Mouse (Mus musculus): Measurements from ENCODE around the gene Tm9sf4. TPM values are rescaled to one million over a fixed set of nuclear protein-coding genes. Genes with fewer than 3 reads are reported as not detected.

Gene Tm9sf4
- polyA plus RNA-seq, 1 experiment from 2014 or later: 79.8 TPM

GRCm38 (mm10) chr2:153198485-153198884 is 37.4 kb downstream of the Tm9sf4 start:
- Histone ChIP-seq H3K4me2 (ENCODE audit: low read length) (no peak overlapping the region), H3K27me3 (replicated peaks; ENCODE audit: control insufficient read depth, insufficient read depth, low read length) (no peaks in the 10 kb centered on the region), H3K4me1 (ENCODE audit: control insufficient read depth, insufficient read depth, low read depth, low read length) (no peaks in the 10 kb centered on the region), H3K27ac (ENCODE audit: low read depth, low read length) (no peak overlapping the region), H3K36me3 (ENCODE audit: control insufficient read depth, insufficient read depth, low read length) (peaks cover 45% of the 10 kb centered on the region), H3K9ac (ENCODE audit: low read depth, low read length) (no peak overlapping the region), H3K4me3 (ENCODE audit: low read length) (no peak overlapping the region), H3K9me3 (ENCODE audit: control insufficient read depth, low read length) (no peaks in the 10 kb centered on the region)
- 83% methylated on average over 5 of the region's 5 CpGs for WGBS
- no peak for ATAC-seq

- no peak overlapping the region for H3K27ac ChIP-seq (ENCODE audit: low read depth, low read length)
- 93% methylated on average over 2 of the region's 2 CpGs for WGBS
- H3K36me3 ChIP-seq (ENCODE audit: control insufficient read depth, insufficient read depth, low read length): peaks cover 45% of the 10 kb centered on the region
Observed at GRCm38 (mm10) chr2:153199114-153199513, 38.0 kb downstream of the Tm9sf4 start.

GRCm38 (mm10) chr2:153202766-153203165 is 41.7 kb downstream of the Tm9sf4 start:
- no peaks in the 10 kb centered on the region for H3K4me1 ChIP-seq (ENCODE audit: control insufficient read depth, insufficient read depth, low read depth, low read length)
- no peak overlapping the region for H3K4me3 ChIP-seq (ENCODE audit: low read length)
- H3K27me3 ChIP-seq (replicated peaks; ENCODE audit: control insufficient read depth, insufficient read depth, low read length): no peaks in the 10 kb centered on the region
- H3K36me3 ChIP-seq (ENCODE audit: control insufficient read depth, insufficient read depth, low read length): peaks cover 45% of the 10 kb centered on the region
- no peak overlapping the region for H3K27ac ChIP-seq (ENCODE audit: low read depth, low read length)
- H3K9ac ChIP-seq (ENCODE audit: low read depth, low read length): no peak overlapping the region
- ATAC-seq: no peak
- WGBS: 68% methylated on average over 1 of the region's 1 CpGs
- no peaks in the 10 kb centered on the region for H3K9me3 ChIP-seq (ENCODE audit: control insufficient read depth, low read length)
- no peak overlapping the region for H3K4me2 ChIP-seq (ENCODE audit: low read length)

More at GRCm38 (mm10) chr2:153199114-153199513, 38.0 kb downstream of the Tm9sf4 start:
- Histone ChIP-seq H3K9me3 (ENCODE audit: control insufficient read depth, low read length) (no peaks in the 10 kb centered on the region), H3K4me1 (ENCODE audit: control insufficient read depth, insufficient read depth, low read depth, low read length) (no peaks in the 10 kb centered on the region), H3K4me3 (ENCODE audit: low read length) (no peak overlapping the region), H3K4me2 (ENCODE audit: low read length) (no peak overlapping the region), H3K9ac (ENCODE audit: low read depth, low read length) (no peak overlapping the region), H3K27me3 (replicated peaks; ENCODE audit: control insufficient read depth, insufficient read depth, low read length) (no peaks in the 10 kb centered on the region)
- no peak for ATAC-seq

- peaks cover 29% of the 10 kb centered on the region for H3K36me3 ChIP-seq (ENCODE audit: control insufficient read depth, insufficient read depth, low read length)
- H3K9ac ChIP-seq (ENCODE audit: low read depth, low read length): no peak overlapping the region
- no peak for ATAC-seq
- H3K27ac ChIP-seq (ENCODE audit: low read depth, low read length): no peak overlapping the region
- H3K27me3 ChIP-seq (replicated peaks; ENCODE audit: control insufficient read depth, insufficient read depth, low read length): no peaks in the 10 kb centered on the region
- no peaks in the 10 kb centered on the region for H3K4me1 ChIP-seq (ENCODE audit: control insufficient read depth, insufficient read depth, low read depth, low read length)
- no peak overlapping the region for H3K4me3 ChIP-seq (ENCODE audit: low read length)
- 95% methylated on average over 2 of the region's 2 CpGs for WGBS
- no peak overlapping the region for H3K4me2 ChIP-seq (ENCODE audit: low read length)
- no peaks in the 10 kb centered on the region for H3K9me3 ChIP-seq (ENCODE audit: control insufficient read depth, low read length)
Observed at GRCm38 (mm10) chr2:153208149-153208548, 47.0 kb downstream of the Tm9sf4 start.

GRCm38 (mm10) chr2:153209286-153209685 is 48.2 kb downstream of the Tm9sf4 start:
- H3K36me3 ChIP-seq (ENCODE audit: control insufficient read depth, insufficient read depth, low read length): peaks cover 28% of the 10 kb centered on the region
- H3K4me2 ChIP-seq (ENCODE audit: low read length): no peak overlapping the region
- no peak overlapping the region for H3K4me3 ChIP-seq (ENCODE audit: low read length)
- no peaks in the 10 kb centered on the region for H3K27me3 ChIP-seq (replicated peaks; ENCODE audit: control insufficient read depth, insufficient read depth, low read length)
- no peak overlapping the region for H3K27ac ChIP-seq (ENCODE audit: low read depth, low read length)
- no peak for ATAC-seq
- no peak overlapping the region for H3K9ac ChIP-seq (ENCODE audit: low read depth, low read length)
- H3K9me3 ChIP-seq (ENCODE audit: control insufficient read depth, low read length): no peaks in the 10 kb centered on the region
- no peaks in the 10 kb centered on the region for H3K4me1 ChIP-seq (ENCODE audit: control insufficient read depth, insufficient read depth, low read depth, low read length)
- 88% methylated on average over 5 of the region's 5 CpGs for WGBS

- ATAC-seq: no peak
- Histone ChIP-seq H3K27me3 (replicated peaks; ENCODE audit: control insufficient read depth, insufficient read depth, low read length) (no peaks in the 10 kb centered on the region), H3K9me3 (ENCODE audit: control insufficient read depth, low read length) (no peaks in the 10 kb centered on the region), H3K27ac (ENCODE audit: low read depth, low read length) (no peak overlapping the region), H3K36me3 (ENCODE audit: control insufficient read depth, insufficient read depth, low read length) (peaks cover 14% of the 10 kb centered on the region), H3K4me2 (ENCODE audit: low read length) (no peak overlapping the region), H3K4me1 (ENCODE audit: control insufficient read depth, insufficient read depth, low read depth, low read length) (no peaks in the 10 kb centered on the region), H3K4me3 (ENCODE audit: low read length) (no peak overlapping the region), H3K9ac (ENCODE audit: low read depth, low read length) (no peak overlapping the region)
- 93% methylated on average over 5 of the region's 5 CpGs for WGBS
Observed at GRCm38 (mm10) chr2:153211451-153211850, 50.3 kb downstream of the Tm9sf4 start.

GRCm38 (mm10) chr2:153213351-153213750 is 52.2 kb downstream of the Tm9sf4 start:
- H3K27ac ChIP-seq (ENCODE audit: low read depth, low read length): no peak overlapping the region
- H3K4me3 ChIP-seq (ENCODE audit: low read length): no peak overlapping the region
- H3K27me3 ChIP-seq (replicated peaks; ENCODE audit: control insufficient read depth, insufficient read depth, low read length): no peaks in the 10 kb centered on the region
- no peak overlapping the region for H3K9ac ChIP-seq (ENCODE audit: low read depth, low read length)
- 92% methylated on average over 4 of the region's 4 CpGs for WGBS
- H3K4me2 ChIP-seq (ENCODE audit: low read length): no peak overlapping the region
- peaks cover 9% of the 10 kb centered on the region for H3K36me3 ChIP-seq (ENCODE audit: control insufficient read depth, insufficient read depth, low read length)
- ATAC-seq: no peak
- no peaks in the 10 kb centered on the region for H3K9me3 ChIP-seq (ENCODE audit: control insufficient read depth, low read length)
- no peaks in the 10 kb centered on the region for H3K4me1 ChIP-seq (ENCODE audit: control insufficient read depth, insufficient read depth, low read depth, low read length)

- H3K9ac ChIP-seq (ENCODE audit: low read depth, low read length): no peak overlapping the region
- WGBS: 89% methylated on average over 6 of the region's 6 CpGs
- H3K4me3 ChIP-seq (ENCODE audit: low read length): no peak overlapping the region
- no peaks in the 10 kb centered on the region for H3K4me1 ChIP-seq (ENCODE audit: control insufficient read depth, insufficient read depth, low read depth, low read length)
- H3K27ac ChIP-seq (ENCODE audit: low read depth, low read length): no peak overlapping the region
- no peak for ATAC-seq
- H3K27me3 ChIP-seq (replicated peaks; ENCODE audit: control insufficient read depth, insufficient read depth, low read length): no peaks in the 10 kb centered on the region
- H3K4me2 ChIP-seq (ENCODE audit: low read length): no peak overlapping the region
- H3K36me3 ChIP-seq (ENCODE audit: control insufficient read depth, insufficient read depth, low read length): no peaks in the 10 kb centered on the region; the same call in 1 of the 2 replicates
- no peaks in the 10 kb centered on the region for H3K9me3 ChIP-seq (ENCODE audit: control insufficient read depth, low read length)
Observed at GRCm38 (mm10) chr2:153214771-153215259, 53.7 kb downstream of the Tm9sf4 start.

- H3K9ac ChIP-seq (ENCODE audit: low read depth, low read length): no peak overlapping the region
- ATAC-seq: no peak
- H3K4me3 ChIP-seq (ENCODE audit: low read length): no peak overlapping the region
- 88% methylated on average over 4 of the region's 4 CpGs for WGBS
- no peak overlapping the region for H3K27ac ChIP-seq (ENCODE audit: low read depth, low read length)
- H3K36me3 ChIP-seq (ENCODE audit: control insufficient read depth, insufficient read depth, low read length): peaks cover 3% of the 10 kb centered on the region; the same call in 1 of the 2 replicates
- no peaks in the 10 kb centered on the region for H3K4me1 ChIP-seq (ENCODE audit: control insufficient read depth, insufficient read depth, low read depth, low read length)
- H3K27me3 ChIP-seq (replicated peaks; ENCODE audit: control insufficient read depth, insufficient read depth, low read length): no peaks in the 10 kb centered on the region
- H3K4me2 ChIP-seq (ENCODE audit: low read length): no peak overlapping the region
- H3K9me3 ChIP-seq (ENCODE audit: control insufficient read depth, low read length): no peaks in the 10 kb centered on the region
Observed at GRCm38 (mm10) chr2:153215421-153215820, 54.3 kb downstream of the Tm9sf4 start.

All from hindbrain, embryonic 16.5 days (tissue).